Mouse (Mus musculus) cerebellum, adult 9-11 months (tissue): ENCODE measurements at regions not wholly inside any gene's neighbourhood (a gene's known extent, or its start where the extent isn't known, plus 50 kb on each side); places are given as distances from the start of the nearest gene placed in this dataset.

Experiments used
- DNase-seq: peaks from one replicate; pipeline ENCODE4 v3.0.0; 2022

- no peak for DNase-seq
Measured at GRCm38 (mm10) chr11:64220888-64221287, 141.6 kb upstream of the Cox10 start.

- DNase-seq: no peak
Measured at GRCm38 (mm10) chr11:64217181-64217580, 137.9 kb upstream of the Cox10 start.

- no peak for DNase-seq
Measured at GRCm38 (mm10) chr11:64210916-64211315, 131.6 kb upstream of the Cox10 start.

- DNase-seq: no peak
Measured at GRCm38 (mm10) chr11:64208306-64208705, 129.0 kb upstream of the Cox10 start.

- no peak for DNase-seq
Measured at GRCm38 (mm10) chr11:64207358-64207864, 128.1 kb upstream of the Cox10 start.

GRCm38 (mm10) chr11:64206155-64206554, 126.9 kb upstream of the Cox10 start:
- no peak for DNase-seq

GRCm38 (mm10) chr11:64205069-64205468, 125.8 kb upstream of the Cox10 start:
- no peak for DNase-seq

GRCm38 (mm10) chr11:64204305-64204704, 125.0 kb upstream of the Cox10 start:
- no peak for DNase-seq

GRCm38 (mm10) chr11:64200874-64201273, 121.6 kb upstream of the Cox10 start:
- no peak for DNase-seq

- DNase-seq: no peak
Measured at GRCm38 (mm10) chr11:64195272-64195671, 116.0 kb upstream of the Cox10 start.

- DNase-seq: no peak
Measured at GRCm38 (mm10) chr11:64188701-64189100, 109.4 kb upstream of the Cox10 start.

GRCm38 (mm10) chr11:64187488-64188444, 108.5 kb upstream of the Cox10 start:
- no peak for DNase-seq

- DNase-seq: peak; percentile 12
Measured at GRCm38 (mm10) chr11:64187007-64187406, 107.7 kb upstream of the Cox10 start.

- DNase-seq: no peak
Measured at GRCm38 (mm10) chr11:64186590-64186989, 107.3 kb upstream of the Cox10 start.

- no peak for DNase-seq
Measured at GRCm38 (mm10) chr11:64180036-64180435, 100.8 kb upstream of the Cox10 start.

- DNase-seq: no peak
Measured at GRCm38 (mm10) chr11:64173421-64174062, 94.3 kb upstream of the Cox10 start.

- DNase-seq: no peak
Measured at GRCm38 (mm10) chr11:64172926-64173325, 93.7 kb upstream of the Cox10 start.

- no peak for DNase-seq
Measured at GRCm38 (mm10) chr11:64168626-64169025, 89.4 kb upstream of the Cox10 start.

GRCm38 (mm10) chr11:64164796-64165195, 85.5 kb upstream of the Cox10 start:
- DNase-seq: no peak

GRCm38 (mm10) chr11:64158281-64158680, 79.0 kb upstream of the Cox10 start:
- no peak for DNase-seq

- no peak for DNase-seq
Measured at GRCm38 (mm10) chr11:64156640-64157039, 77.4 kb upstream of the Cox10 start.

GRCm38 (mm10) chr11:64139483-64139882, 60.2 kb upstream of the Cox10 start:
- DNase-seq: no peak

- DNase-seq: no peak
Measured at GRCm38 (mm10) chr11:64138934-64139333, 59.7 kb upstream of the Cox10 start.

GRCm38 (mm10) chr11:64135766-64136165, 56.5 kb upstream of the Cox10 start:
- DNase-seq: no peak
